Mouse (Mus musculus) megakaryocyte, embryonic 14.5 days (primary cell): Measurements from ENCODE around the gene Trappc1. TPM values are rescaled to one million over a fixed set of nuclear protein-coding genes. Genes with fewer than 3 reads are reported as not detected.

Experiments used
- H3K27me3 ChIP-seq: replicated peaks from 2 replicates; pipeline ENCODE3; 2012; ENCODE audit warnings: inconsistent platforms
- H3K36me3 ChIP-seq: replicated peaks from 2 replicates; pipeline ENCODE3; 2012; ENCODE audit warnings: low read length, inconsistent platforms, mixed read lengths
- H3K4me1 ChIP-seq: 2 replicates; pipeline ENCODE4 v1.6.1; 2012; ENCODE audit warnings: inconsistent platforms
- H3K4me3 ChIP-seq: replicated peaks from 2 replicates; pipeline ENCODE3; 2012; ENCODE audit warnings: moderate library complexity, mild to moderate bottlenecking, inconsistent platforms
- H3K9me3 ChIP-seq: 2 replicates; pipeline ENCODE4 v1.6.1; 2012; ENCODE audit warnings: inconsistent platforms
- FLI1 ChIP-seq: IDR thresholded peaks from 2 replicates; pipeline ENCODE4 v1.6.1; 2012; ENCODE audit warnings: low read length, inconsistent platforms, mixed read lengths
- GATA1 ChIP-seq: IDR thresholded peaks from 3 replicates; pipeline ENCODE4 v1.6.1; 2012; ENCODE audit warnings: mixed read lengths, low read length, inconsistent platforms, borderline replicate concordance
- polyA plus RNA-seq: library from polyadenylated mRNA; stranded (reverse); fragments of >175 nt; gene quantifications from 2 replicates; pipeline ENCODE4 v1.2.3, GENCODE M21; 2012; ENCODE audit warnings: low replicate concordance; ENCODE audit not compliant: insufficient read depth

Gene Trappc1
- polyA plus RNA-seq, 1 experiment = 11.6 TPM

- Histone ChIP-seq H3K9me3 (no peaks in the 10 kb centered on the region), H3K4me1 (peaks cover 47% of the 10 kb centered on the region), H3K27me3 (peaks cover 48% of the 10 kb centered on the region), H3K36me3 (no peaks in the 10 kb centered on the region), H3K4me3 (no peak overlapping the region)
- TF ChIP-seq FLI1 (no peak), GATA1 (no peak)
These were observed 49.6 kb downstream of the Trappc1 start for GRCm38 (mm10) chr11:69373223-69373965.

Other genes starting within 250 kb of the Trappc1 start
- 61.5 and 159 TPM in 2 replicates for gene Vamp2, start 235.5 kb upstream of the Trappc1 start, polyA plus RNA-seq
- 42.3 and 83.5 TPM in 2 replicates for gene Per1, start 228.8 kb upstream of the Trappc1 start, polyA plus RNA-seq
- gene Hes7, start 203.6 kb upstream of the Trappc1 start, polyA plus RNA-seq = 7.5 and 44.1 TPM in 2 replicates
- 1.3 and 13.9 TPM in 2 replicates for gene 9130213A22Rik, start 201.4 kb upstream of the Trappc1 start, polyA plus RNA-seq
- not detected in 2 replicates for gene Aloxe3, start 198.1 kb upstream of the Trappc1 start, polyA plus RNA-seq
- not detected in 2 replicates for gene Alox12b, start 167.0 kb upstream of the Trappc1 start, polyA plus RNA-seq
- gene Alox8, start 126.1 kb upstream of the Trappc1 start, polyA plus RNA-seq = not detected in 2 replicates
- 0.07 and 0.38 TPM in 2 replicates for gene Gucy2e, start 86.9 kb upstream of the Trappc1 start, polyA plus RNA-seq
- 1.7 and 9.3 TPM in 2 replicates for gene Cntrob, start 205 bp upstream of the Trappc1 start, polyA plus RNA-seq
- gene Kcnab3, start 2.3 kb downstream of the Trappc1 start, polyA plus RNA-seq = not detected in 2 replicates
- not detected in 2 replicates for gene Rnf227, start 16.5 kb downstream of the Trappc1 start, polyA plus RNA-seq
- gene Chd3, start 45.4 kb downstream of the Trappc1 start, polyA plus RNA-seq = 14.5 and 29.7 TPM in 2 replicates
- 33.8 and 159 TPM in 2 replicates for gene Naa38, start 71.5 kb downstream of the Trappc1 start, polyA plus RNA-seq
- gene Cyb5d1, start 71.7 kb downstream of the Trappc1 start, polyA plus RNA-seq = 0.25 and 2.4 TPM in 2 replicates
- gene Tmem88, start 74.3 kb downstream of the Trappc1 start, polyA plus RNA-seq = 0.35 TPM in 1 of 2 replicates, not detected in the other
- gene Kdm6b, start 89.7 kb downstream of the Trappc1 start, polyA plus RNA-seq = 44.5 and 45.4 TPM in 2 replicates
- 0.95 TPM in 1 of 2 replicates, not detected in the other for gene Dnah2, start 225.1 kb downstream of the Trappc1 start, polyA plus RNA-seq
- 0.51 and 2.1 TPM in 2 replicates for gene Efnb3, start 236.2 kb downstream of the Trappc1 start, polyA plus RNA-seq